Mouse (Mus musculus) T-helper 1 cell (primary cell): ENCODE measurements around the gene Ighmbp2.
"Not testable (repeated sequence)": the region's sequence is repeated elsewhere in the genome, so short reads cannot be mapped to it uniquely, and the experiment has no call there.

ENCODE experiments used
- in situ Hi-C: fragments of 300-600 bp; cut with MboI, MseI; formaldehyde crosslinking; loops from one replicate; pipeline ENCODE4 v1.15.1; 2025; ENCODE audit warnings: high pct_unique_total_duplicates

The Ighmbp2 gene

DNA sequence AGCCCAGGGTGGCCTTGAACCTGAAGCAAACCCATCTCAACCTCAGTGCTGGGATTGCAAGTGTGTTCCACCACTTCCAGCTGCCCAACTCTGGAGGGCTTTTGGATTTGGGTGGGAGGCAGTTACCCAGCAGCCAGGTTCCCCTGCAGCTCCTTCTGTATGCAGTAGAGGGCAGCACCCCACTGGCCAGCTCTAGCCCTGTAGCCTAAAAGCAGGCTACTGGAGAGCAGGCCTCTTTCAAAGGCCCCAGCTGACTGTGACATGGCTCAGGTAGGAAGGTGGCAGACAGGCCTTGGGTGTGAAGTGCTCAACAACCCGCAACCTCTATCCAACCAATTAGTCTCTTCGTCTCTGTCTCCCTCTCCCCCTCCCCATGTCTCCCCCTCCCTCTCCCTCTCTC is 9.2 kb upstream of the Ighmbp2 start:
- in situ Hi-C loops, result no loop called here

DNA sequence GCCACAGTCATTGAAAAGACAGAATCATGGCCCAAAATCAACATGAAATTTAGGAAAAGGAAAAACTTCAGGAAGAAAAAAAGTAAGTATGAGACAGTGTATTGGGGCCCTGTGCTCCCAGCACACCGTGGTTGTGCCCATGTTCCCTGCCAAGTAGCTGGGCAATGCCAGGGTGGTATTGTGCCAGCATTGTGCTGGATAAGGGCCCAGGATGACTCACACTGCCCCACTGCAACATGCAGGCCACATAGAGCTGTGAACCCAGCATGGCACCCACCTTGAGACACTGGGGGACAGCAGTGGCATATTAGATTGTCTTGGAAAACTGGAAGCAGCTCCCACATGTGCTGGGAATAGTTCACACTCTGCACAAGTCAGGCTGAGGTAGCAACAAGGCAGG is 6.2 kb upstream of the Ighmbp2 start:
- in situ Hi-C loops, result no loop called here

DNA sequence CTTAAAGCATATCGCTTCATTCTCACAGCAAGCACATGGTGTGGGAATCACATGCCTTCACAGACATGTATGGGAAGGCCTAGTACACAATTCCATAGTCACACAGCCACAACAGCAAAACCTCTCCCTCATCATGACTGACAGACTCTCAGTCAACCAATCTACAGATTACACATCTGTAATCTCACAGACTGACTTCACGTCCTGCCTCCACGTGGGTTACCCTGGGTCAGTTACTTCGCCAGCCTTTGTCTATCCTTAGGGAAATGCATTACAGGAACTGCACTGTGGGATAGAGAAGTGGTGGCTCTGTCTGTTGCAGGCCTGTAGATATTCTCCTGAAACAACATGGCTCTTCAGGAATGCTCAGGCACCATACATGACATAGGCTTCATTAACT is 931 bp downstream of the Ighmbp2 start:
- in situ Hi-C loops, result loop anchor here (5.0 kb wide), 1 partner anchor 40 kb away; the partner anchor contains the start of gene Cpt1a

DNA sequence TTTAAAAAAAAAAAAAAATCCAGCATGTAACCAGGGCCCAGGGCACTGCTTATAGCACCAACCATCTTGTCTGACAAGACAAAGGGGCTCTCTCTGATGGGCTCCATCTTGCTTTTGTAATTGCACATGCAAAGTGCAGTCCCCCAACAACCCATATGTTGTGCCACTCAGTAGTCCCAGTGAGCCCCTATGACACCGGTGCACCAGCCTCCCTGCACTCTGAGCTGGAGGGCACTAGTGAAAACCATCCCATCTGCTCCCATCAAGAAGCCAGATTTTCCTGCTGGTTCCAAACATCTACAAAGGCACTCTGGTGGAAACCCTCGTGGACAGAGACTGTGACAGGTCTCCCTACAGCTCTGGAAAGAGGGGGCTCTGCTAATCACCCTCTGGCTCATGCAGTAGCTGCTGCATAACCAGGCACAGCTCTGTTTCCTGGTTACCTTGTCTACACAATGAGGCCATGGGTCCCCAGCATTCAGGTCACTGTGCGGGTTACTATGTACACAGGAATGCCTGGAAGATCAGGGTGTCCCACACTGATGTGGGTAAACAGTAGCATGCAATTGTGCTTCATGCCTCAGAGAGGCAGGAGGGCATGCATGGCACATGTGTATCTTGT is 7.0 kb downstream of the Ighmbp2 start:
- in situ Hi-C loops, result no loop called here

DNA sequence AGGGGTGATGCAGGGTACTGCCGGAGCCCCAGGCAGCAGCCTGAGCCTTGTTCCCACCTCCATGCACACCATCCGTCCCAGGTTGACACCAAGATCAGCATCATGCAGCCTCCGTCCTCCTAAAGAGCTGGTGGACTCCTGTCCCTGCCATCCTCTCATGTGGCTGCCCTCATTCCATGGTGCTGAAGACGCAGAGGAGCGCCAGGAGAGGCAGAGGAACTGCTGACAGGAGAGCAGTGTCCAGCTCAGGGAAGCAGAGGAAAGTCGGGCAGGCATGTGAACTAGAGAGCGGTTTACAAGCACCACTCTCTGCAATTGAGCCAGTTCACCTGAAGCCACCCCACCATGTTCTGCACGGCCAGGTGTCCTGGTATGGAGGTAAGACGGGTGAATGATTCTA is 9.5 kb downstream of the Ighmbp2 start:
- in situ Hi-C loops, result no loop called here

DNA sequence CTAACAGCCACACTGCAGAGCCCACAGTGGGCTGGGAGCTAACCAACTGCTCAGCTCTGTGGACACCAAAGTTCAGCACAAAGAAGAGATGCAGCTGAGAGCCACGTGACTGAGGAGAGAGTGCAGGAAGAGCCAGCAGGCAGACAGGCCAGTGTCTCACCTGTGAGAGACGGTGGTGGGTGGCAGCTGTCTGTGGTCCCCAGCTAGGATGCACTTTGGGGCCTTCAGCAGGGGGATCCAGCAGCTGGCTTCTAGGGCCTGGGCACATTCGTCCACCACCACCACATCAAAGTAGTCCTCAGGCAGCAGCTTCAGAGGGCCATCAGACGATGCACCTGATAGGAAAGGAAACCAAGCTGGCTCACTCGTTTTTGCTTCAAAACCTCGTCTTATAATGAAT is 11.5 kb downstream of the Ighmbp2 start:
- in situ Hi-C loops, result no loop called here

DNA sequence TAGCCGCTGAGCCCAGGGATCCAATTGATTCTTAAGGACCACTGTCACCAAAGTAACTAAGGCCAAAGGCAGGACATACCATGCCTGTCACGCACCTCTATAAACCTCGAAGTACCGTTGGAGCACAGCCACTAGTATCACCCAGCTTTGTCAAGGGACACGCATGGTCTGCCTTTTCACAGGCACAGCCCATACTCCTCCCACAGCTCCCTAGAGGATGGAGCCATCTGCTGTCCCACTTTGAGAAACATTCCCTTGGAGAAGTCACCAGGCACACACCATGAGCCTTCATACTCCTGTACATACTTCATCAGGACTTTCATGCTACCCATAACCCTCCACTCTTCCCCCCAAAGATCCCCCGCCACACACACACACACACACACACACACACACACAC is 13.0 kb downstream of the Ighmbp2 start:
- in situ Hi-C loops, result loop anchor here (10.0 kb wide), 1 partner anchor 1235 kb away; no protein-coding TSS in a partner anchor

DNA sequence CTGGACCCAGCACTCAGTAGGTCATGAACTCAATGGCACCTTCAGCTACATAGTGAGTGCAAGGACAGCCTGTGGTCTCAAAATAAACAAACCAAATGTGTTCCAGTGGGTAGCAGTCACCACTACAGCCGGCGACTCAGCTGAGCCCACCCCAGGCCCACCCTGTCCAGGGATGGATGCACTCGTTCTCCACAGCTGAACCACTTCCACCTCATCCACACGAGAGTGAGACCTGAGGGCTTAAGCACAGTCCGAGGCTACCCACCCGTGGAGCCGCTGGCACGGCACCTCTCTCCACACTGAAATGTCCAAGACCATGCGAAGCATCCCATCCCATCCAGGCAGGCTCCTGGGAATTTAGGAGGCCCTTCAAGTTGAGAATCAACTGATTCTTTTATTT is 13.5 kb downstream of the Ighmbp2 start:
- in situ Hi-C loops, result loop anchor here (10.0 kb wide), 1 partner anchor 1236 kb away; no protein-coding TSS in a partner anchor

DNA sequence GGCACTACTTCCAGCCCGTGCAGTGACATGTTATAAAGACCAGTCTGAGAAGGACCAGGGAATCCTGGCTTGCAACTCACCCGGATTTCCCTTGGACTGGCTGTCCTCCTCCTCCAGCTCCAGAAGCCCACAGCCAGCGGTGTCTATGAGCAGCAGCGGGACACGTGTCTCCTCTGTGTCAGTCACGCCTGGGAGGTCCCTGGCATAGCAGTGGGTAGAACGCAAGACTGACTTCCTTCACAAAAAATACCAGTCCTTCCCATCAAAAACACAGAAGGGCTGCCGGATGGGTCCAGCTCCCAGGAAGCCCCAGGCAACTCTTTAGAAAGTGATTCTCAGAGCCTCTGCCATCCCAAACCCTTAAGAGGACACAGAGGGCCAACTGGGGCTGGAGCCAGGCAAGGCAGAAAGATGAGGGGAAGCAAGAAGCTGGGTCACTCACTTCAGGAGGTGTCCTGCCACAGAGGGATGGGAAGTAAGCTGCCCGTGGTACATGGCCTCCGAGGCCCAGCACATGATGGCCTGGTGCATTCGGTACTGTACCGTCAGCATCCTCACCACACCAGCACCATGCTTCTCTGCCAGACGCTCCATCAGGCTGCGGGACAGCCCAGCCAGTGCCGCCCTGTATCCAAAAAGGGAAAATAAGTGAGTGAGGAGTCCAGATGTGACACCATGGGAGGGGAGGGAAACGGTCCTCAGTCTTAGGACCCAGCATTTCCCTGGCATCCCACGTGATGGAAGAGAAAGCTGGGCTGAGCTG is 14.4 kb downstream of the Ighmbp2 start:
- in situ Hi-C loops, result loop anchor here (10.0 kb wide), 1 partner anchor 1236 kb away; no protein-coding TSS in a partner anchor

DNA sequence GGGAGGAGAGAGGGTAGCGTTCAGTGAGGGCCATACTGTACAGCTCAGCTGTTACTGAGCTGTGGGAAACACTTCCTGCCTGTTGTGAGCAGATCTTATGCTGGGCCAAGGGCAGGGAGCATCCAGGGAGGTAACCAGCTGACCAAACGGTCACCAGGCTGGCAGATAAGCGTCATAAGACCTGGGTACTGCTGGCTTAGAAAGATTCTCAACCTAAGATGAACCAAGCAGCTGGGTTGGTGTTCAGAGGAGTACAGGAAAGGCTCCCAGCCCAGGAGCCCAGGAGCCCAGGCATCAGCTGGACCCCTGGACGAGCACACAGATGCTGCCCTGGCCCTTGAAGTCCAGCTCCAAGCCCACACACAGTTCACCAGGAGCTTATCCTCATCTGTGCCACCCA is 15.5 kb downstream of the Ighmbp2 start:
- in situ Hi-C loops, result loop anchor here (10.0 kb wide), 1 partner anchor 1237 kb away; no protein-coding TSS in a partner anchor

DNA sequence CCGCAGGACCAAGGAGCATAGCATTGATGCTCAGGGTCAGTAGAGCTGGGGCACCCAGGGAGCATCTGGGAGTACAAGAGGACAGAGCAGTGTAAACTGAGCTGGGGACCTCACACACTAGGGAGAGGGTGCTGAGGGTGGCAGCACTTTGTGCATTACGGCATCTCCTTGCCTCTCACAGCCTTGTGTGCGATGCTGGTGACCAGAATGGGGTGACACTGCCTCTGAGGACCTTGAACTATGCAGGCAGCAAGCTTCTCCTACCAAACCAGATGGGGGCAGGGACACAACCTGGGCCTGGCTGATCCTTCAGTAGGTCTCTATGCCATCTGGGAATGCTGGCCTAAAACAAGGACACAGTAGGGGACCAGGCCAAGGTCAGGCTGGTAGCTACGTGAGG is 16.1 kb downstream of the Ighmbp2 start:
- in situ Hi-C loops, result loop anchor here (10.0 kb wide), 1 partner anchor 1238 kb away; no protein-coding TSS in a partner anchor

DNA sequence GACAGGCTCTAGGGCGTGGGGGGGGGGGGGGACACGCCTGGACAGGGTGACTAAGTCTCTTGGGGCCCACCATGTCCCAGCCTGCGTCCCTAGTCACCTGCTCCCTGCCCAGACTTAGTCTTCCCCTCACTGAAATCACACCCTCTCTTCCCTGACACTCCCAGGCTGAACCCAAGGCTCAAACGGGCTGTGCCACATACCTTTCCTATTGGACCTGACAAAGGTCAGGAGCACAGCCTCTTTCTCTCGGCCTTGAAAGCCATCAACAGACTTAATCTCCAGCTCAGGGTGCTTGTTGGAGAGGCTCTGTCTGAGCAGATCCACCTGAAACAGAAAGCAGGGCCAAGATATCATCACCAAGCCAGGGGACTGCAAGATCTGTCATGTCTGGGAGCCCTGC is 16.7 kb downstream of the Ighmbp2 start:
- in situ Hi-C loops, result loop anchor here (10.0 kb wide), 1 partner anchor 1239 kb away; no protein-coding TSS in a partner anchor

DNA sequence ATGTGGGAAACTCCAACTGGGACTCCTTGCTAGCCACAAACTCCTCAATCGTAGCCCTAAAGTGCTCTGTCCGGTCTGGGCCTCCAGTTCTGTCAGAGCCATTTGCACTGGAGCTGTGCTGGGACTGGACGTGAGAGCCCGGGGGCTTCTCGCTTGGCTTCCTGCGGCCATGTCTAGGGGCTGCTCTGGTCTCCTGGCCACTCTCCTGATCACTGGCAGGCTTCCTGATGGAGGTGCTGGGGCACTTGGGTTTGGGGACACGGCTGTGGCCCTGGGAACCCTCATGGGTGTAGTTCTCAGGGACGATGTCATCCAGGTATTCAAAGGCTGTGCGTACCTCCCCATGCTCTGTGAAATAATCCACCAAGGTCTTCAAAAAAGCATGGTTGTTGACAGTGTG is 17.6 kb downstream of the Ighmbp2 start:
- in situ Hi-C loops, result loop anchor here (10.0 kb wide), 1 partner anchor 1240 kb away; no protein-coding TSS in a partner anchor

DNA sequence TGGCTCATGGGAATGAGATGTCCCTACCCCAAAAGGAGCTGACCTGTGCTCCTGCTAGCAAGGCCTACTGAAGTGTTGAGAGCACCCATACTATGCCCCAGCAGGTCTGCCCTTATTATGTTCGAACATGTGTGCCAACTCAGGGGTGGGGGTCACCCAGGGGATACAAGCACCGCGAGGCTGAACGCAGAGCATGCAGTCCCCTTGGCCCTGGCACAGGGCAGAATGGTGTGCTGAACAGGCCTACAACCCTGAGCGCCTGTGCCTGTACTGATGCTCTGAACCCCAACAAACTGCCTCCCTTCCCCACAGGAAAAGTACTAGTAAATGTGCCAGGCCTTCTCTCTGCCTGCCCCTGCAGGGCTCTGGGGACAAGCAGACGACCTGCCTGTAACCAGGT is 18.5 kb downstream of the Ighmbp2 start:
- in situ Hi-C loops, result loop anchor here (10.0 kb wide), 1 partner anchor 1240 kb away; no protein-coding TSS in a partner anchor

DNA sequence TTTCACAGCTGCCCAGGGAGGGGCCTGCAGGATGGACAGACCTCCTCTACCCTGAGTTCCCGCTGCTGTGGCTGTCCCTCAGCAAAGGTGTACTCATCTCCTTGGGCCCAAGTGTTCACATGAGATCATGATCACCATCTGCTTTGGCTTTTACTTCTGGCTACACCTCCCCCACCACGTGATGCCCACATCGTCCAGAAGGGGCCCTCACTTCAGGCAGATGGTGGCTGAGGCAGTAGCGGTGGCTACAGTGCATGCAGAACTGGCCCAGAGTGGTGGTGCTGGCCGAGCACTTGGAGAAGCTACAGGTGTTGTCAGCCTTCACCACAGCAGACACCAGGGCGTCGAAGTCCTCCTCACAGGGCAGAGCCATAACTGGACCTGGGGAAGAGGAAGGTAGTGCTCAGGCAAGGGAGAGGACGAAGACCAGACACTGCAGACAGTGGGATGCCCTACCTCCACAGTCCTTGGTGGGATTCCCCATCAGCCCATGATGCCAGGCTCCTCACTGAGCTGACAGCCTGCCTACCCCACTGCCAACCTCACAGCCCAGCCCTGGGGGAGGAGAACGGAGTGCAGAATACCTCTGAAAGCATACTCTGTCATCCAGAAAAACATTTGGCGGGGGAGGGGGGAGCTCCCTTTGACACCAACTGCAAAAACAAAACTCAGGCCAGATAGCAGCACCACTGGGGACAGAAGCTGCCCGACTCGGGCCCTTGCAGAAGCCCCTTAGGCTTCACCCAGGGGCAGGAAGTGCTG is 20.9 kb downstream of the Ighmbp2 start:
- in situ Hi-C loops, result loop anchor here (10.0 kb wide), 1 partner anchor 1243 kb away; no protein-coding TSS in a partner anchor

DNA sequence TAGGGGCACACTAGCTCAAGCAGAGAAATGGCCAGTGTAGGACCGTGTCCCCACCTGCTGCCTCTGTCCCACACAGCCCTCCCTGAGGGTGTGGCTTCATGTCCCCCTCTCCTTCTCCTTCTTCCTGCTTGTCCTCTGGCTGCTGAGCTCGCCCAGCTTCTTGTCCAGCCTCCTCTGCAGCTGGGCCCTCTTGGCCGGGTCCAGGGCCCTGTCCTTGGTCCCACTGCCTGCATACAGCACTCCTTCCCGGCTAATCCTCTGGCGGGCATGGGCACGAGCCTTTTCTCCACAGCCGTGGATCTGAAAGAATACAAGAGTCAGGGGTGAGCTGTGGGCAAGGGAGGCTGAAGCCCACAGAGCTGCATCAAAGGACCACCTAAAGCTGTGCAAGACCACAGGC is 21.5 kb downstream of the Ighmbp2 start:
- in situ Hi-C loops, result loop anchor here (10.0 kb wide), 1 partner anchor 1243 kb away; no protein-coding TSS in a partner anchor

DNA sequence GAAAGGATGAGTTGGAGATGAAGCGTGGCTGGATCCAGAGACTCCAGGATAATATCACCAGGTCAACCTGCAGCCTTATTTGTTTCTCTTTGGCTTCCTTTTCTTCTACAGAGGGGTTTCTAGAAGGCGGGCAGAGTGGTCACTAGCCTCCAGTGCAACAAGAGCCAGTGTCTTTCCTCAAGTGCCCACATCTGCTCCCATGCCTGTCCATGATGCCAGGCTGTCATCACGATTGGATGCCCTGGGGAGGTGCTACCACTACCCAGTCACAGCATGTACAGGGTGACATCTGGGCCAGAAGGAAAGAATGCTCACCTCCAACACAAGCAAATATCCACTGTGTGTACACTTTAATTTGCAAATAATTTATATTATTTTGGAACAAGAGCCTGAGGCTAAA is 22.2 kb downstream of the Ighmbp2 start:
- in situ Hi-C loops, result loop anchor here (10.0 kb wide), 1 partner anchor 1244 kb away; no protein-coding TSS in a partner anchor

DNA sequence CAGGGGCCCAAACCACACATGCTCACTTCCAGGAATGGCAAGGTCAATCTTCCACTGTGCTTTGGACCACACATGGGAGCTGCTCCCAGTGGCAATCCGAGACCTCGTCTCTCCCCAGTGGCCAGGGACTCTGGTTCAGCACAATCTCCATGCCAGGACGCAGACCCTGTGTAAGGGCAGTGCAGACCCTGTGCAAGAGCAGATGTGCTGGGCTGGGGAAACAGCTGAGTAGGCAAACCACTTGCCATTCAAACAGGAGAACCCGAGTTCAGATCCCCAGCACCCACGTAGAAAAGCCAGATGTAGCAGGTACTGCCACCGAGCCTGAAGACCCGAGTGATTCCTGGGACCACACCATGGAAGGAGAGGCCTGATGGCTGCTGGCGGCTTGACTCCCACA is 22.8 kb downstream of the Ighmbp2 start:
- in situ Hi-C loops, result loop anchor here (10.0 kb wide), 1 partner anchor 1245 kb away; no protein-coding TSS in a partner anchor

DNA sequence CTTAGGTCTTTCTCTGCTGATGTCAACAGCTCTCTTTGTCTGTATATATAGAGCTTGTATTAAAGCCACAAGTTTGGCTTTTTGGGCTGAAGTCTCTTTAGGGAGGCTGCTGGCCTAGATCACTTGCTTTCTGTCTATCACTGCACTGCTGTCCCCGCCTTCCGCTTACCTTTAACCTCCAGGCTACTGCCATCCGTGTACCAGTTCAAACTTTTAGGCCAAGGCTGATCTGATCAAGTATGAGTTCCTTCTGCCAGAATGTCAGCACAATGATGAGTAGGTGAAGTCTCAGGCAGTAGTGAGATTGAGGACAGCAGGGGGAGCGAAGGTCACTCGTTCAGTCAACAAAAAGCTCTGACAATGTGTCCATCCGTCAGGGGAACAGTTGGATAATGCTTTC is 57.6 kb downstream of the Ighmbp2 start:
- in situ Hi-C loops, result not testable (repeated sequence)

DNA sequence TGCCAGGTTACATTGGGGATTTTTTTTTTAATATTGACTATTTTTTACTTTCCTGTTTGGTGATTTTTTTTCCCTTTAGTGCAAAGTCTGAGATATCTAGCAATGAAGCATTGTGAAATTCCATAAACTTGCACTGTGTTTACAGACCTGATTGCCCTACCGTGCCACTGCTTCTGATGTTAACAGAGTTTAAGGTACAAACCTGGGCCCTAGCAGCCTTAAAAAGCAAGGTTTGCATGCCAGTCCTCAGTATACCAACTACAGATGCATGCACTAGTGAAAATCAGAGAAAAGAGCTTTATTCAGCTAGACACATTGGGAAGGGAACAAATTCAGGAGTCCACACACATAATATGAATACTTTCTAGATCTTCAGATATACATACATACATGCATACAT is 67.9 kb downstream of the Ighmbp2 start:
- in situ Hi-C loops, result not testable (repeated sequence)
